Mouse (Mus musculus) brain, adult 2 months (tissue): Measurements from ENCODE around the gene St3gal4.

Experiments
- DNase-seq: peaks from one replicate; pipeline ENCODE4 v3.0.0; 2011; ENCODE audit warnings: low read depth, low spot score

Gene St3gal4

GRCm38 (mm10) chr9:35128995-35129418 is 9.9 kb upstream of the St3gal4 start:
- no peak for DNase-seq

- DNase-seq: no peak
These were observed 9.5 kb upstream of the St3gal4 start for GRCm38 (mm10) chr9:35128564-35128963.

GRCm38 (mm10) chr9:35127561-35127960 is 8.5 kb upstream of the St3gal4 start:
- no peak for DNase-seq

GRCm38 (mm10) chr9:35127147-35127546 is 8.1 kb upstream of the St3gal4 start:
- DNase-seq: no peak

GRCm38 (mm10) chr9:35124678-35124955 is 5.5 kb upstream of the St3gal4 start:
- DNase-seq: no peak

- DNase-seq: no peak
These were observed 5.0 kb upstream of the St3gal4 start for GRCm38 (mm10) chr9:35123804-35124677.

GRCm38 (mm10) chr9:35123456-35123803 is 4.4 kb upstream of the St3gal4 start:
- DNase-seq: peak; percentile 82

DNA sequence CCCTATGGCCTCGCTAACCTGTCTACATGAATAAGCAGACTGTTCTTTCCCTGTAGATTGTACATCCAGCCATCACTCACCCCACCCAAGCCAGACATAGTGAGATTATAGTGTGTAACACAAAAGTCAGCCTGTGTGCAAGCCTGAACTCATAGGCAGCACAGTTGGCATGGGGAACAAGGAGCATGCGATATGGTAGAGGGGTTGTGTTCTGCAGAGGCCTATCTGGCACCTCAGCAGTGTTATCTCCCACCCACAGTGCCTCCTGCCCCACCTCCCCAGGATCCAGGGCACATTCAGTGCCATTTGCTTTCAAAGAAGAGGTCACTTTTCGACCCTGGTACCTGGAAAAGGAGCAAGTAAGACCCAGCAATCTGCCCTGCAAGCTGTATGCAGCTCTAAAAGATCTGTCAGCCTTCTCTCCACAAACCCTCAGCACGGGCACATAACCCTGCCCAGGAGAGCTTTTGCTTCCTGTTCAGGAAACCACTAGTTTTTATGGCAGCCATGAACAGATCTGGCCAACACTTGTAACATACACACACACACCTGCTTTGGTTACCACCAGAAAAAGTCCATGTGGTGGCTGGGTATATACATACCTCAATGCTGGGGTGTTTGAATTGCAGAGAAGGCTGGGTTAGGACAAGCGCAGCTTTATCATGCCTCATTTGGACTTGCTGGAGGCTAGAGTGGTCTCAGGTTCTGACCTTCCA is 3.6 kb upstream of the St3gal4 start:
- DNase-seq: no peak

DNA sequence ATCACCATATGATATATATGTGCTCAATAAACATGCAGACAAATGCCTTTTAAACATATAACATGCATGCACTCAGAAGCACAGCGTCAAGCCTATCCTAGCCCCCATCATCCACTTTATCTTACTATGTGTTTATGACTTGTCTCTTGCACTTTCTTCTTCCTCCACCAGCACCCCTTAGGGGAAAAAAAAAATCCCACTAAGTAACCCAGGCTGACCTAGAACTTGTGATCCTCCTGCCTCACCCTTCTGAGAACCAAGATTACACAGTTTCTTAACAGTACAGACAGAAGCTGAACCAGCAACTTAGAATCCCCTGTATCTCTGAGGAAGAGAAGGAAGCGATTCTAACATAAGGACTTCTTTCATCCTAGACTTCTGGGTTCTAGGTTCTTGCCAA is 505 bp downstream of the St3gal4 start:
- no peak for DNase-seq

DNA sequence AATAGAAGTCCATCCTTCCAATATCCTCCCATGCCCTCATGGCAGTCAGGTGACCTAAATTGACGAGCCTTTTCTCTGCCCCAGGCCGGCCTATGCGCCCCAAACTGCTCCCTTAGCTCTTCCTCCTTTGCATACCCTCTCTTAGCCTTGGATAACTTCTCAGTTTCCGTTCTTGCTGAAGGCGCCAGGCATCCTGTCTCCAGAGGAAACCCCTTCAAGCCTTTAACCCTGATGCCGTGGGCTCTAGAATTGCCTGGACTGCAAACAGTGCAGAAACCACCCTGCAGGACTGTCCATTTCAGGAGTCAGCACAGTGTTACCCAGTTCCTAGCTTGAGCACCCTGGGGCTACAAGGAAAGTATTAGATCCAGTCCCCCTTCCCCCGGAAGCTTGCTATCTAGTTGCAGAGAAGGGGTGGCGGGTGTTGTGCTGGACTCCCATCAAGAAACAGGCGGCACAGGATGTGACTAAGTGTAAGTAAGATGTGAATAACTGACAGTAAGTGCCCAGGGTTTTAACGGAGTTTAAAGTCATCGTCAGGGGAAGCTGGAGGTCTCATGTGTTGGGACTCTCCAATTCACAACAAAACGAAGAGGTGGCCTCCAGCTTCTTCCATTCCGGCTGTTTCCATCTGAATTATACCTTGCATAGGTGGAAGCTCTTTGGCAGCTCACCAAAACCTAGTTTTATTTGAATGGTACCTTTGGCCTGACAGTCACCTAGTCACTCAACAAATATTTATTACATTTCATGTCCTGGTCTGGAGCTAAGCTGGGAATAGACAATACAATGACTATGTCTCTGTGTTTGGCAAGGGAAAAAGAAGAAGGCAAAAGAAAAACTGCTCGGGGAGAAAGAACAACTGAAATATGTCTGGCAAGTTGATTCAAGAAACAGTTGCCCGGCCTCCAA is 1.4 kb downstream of the St3gal4 start:
- DNase-seq: peak; percentile 28

GRCm38 (mm10) chr9:35116391-35117381 is 2.4 kb downstream of the St3gal4 start:
- peak; percentile 92 for DNase-seq

DNA sequence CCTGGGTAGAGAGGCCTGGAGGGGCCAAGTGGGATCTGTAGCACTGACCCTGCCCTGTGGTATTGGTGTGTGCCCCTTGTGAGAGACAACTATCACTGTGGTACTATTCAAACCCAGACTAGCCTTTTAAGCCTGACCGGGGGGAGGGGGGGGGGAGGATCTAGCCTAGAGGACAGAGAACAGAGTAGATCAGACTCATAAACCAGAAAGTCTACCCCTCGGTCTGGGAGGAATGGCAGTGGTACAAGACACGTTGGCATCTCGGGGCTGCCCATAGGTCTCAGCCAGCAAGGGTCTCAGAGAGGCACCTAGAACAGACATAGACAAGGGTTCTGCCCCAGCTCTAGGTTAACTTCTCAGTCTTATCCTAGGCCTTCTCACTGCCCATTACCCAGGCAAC is 3.3 kb downstream of the St3gal4 start:
- no peak for DNase-seq

DNA sequence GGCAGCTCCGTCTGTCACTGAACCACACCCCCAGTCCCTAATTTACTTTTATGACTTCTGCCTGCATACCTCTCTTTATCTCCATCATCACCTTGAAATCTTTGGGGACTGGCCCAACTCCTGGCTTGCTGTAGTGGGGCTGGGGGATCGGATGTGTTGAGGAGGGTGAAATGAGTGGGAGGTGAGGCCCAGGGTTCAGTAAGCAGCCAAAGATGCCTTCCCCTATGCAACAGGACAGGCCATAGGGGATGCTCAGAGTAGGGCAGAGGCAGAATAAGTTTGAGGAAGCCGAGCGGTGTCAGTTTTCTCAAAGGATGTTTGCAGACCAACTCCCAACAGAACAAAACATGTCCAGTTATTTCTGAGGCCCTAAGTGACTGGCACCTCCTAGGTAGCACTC is 3.8 kb downstream of the St3gal4 start:
- no peak for DNase-seq

- DNase-seq: no peak
These were observed 4.8 kb downstream of the St3gal4 start for GRCm38 (mm10) chr9:35114234-35114633.

GRCm38 (mm10) chr9:35111941-35112595 is 7.0 kb downstream of the St3gal4 start:
- peak; percentile 31 for DNase-seq

DNA sequence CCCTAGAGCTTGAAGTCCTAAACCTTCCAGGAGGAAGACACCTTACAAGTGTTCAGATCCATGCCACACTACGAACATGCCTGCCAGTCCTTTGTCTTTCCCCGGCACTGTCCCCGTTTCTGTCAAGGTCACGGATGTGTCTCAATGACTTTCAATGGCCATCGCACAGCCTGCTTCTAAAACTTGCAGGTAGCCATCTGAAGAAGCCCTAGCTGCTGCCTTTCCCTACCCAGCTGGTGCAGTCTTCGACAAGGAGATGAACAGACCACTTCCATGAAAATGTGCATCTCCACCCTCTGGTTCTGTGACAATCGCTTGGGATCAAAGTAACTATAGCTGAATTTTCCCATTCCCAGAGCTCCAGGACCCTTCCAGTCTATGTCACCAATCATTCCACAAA is 7.6 kb downstream of the St3gal4 start:
- DNase-seq: no peak

DNA sequence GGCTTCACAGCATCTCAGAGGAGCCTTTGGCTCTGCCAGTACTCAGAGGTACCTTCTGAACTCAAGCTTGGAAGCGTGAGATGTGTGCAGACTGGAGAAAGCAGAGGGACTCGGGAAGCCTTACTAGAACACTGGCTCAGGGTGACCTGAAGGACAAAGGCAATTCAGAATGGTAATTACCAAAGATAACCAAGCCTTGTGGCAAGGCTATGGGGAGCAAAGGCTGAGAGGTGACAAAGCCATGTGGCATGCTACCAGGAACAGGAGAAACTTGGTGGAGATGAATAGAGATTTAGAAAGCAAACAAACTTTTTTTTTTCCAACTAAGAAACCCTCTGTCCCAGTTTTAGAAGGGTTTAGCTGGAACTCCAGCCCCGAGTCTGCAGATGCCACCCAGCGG is 8.5 kb downstream of the St3gal4 start:
- no peak for DNase-seq

GRCm38 (mm10) chr9:35110051-35110450 is 9.0 kb downstream of the St3gal4 start:
- no peak for DNase-seq

DNA sequence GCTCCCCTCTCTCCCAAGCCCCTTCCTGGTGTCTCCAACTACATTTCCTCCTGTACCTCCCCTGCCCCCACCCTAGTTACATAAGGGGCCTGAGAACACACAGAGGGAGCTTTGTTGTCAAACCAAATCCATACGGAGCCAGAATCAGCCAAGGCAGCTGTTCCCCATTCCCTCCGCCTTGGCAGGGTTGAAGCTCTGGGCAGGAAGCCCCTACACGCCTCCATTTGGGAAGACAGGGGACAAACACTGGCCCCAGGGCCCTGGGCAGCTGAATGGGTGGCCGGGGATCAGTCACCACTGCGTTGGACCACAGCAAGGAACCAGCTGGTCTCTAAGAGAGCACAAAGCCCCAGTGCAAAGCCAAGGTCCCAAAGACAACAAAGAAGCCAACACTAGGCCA is 10.2 kb downstream of the St3gal4 start:
- peak; percentile 94 for DNase-seq

- DNase-seq: peak; percentile 75
These were observed 11.0 kb downstream of the St3gal4 start for GRCm38 (mm10) chr9:35108066-35108465.
